Mouse (Mus musculus) forebrain, embryonic 13.5 days (tissue): ENCODE data around the gene Mboat7. TPM values are rescaled to one million over a fixed set of nuclear protein-coding genes. Genes with fewer than 3 reads are reported as not detected.
A peak's percentile ranks its signal among the peaks of the same experiment; 100 is the strongest.
"Not testable (repeated sequence)": the region's sequence is repeated elsewhere in the genome, so short reads cannot be mapped to it uniquely, and the experiment has no call there.

Experiments used
- ATAC-seq: fragments of 200-750 bp; cut with Nextera tagmentation; 2 replicates; pipeline ENCODE4 v1.8.0; 2017
- H3K27ac ChIP-seq: fragments of 300-500 bp; sonication (generic); 2 replicates; pipeline ENCODE4 v1.5.1; 2015; ENCODE audit warnings: inconsistent platforms, mild to moderate bottlenecking, moderate library complexity
- H3K27me3 ChIP-seq: fragments of 300-500 bp; sonication (generic); 2 replicates; pipeline ENCODE4 v1.6.1; 2015; ENCODE audit warnings: mild to moderate bottlenecking, inconsistent platforms
- H3K36me3 ChIP-seq: fragments of 300-500 bp; sonication (generic); 2 replicates; pipeline ENCODE4 v1.6.1; 2015; ENCODE audit warnings: mild to moderate bottlenecking, inconsistent platforms; ENCODE audit not compliant: poor library complexity, severe bottlenecking
- H3K4me1 ChIP-seq: fragments of 300-500 bp; sonication (generic); 2 replicates; pipeline ENCODE4 v1.6.1; 2015; ENCODE audit warnings: inconsistent platforms
- H3K4me2 ChIP-seq: fragments of 300-500 bp; sonication (generic); 2 replicates; pipeline ENCODE4 v1.6.1; 2015; ENCODE audit warnings: inconsistent platforms, mild to moderate bottlenecking, moderate library complexity
- H3K4me3 ChIP-seq: fragments of 300-500 bp; sonication (generic); 2 replicates; pipeline ENCODE4 v1.5.1; 2015; ENCODE audit warnings: mild to moderate bottlenecking, inconsistent platforms
- H3K9ac ChIP-seq: fragments of 300-500 bp; sonication (generic); 2 replicates; pipeline ENCODE4 v1.6.1; 2015; ENCODE audit warnings: mild to moderate bottlenecking, inconsistent platforms
- H3K9me3 ChIP-seq: fragments of 300-500 bp; sonication (generic); replicated peaks from 2 replicates; pipeline ENCODE4 v1.6.1; 2016; ENCODE audit warnings: inconsistent platforms
- WGBS: fragments of 180-500 bp; shearing (Covaris S2); methylation state at CpG from one replicate; pipeline ENCODE4 v1.1.7; 2015; 5-methylcytosine and 5-hydroxymethylcytosine counted together
- polyA plus RNA-seq: library from polyadenylated mRNA; unstranded; fragments of >200 nt; fragmentation: Nextera tagmentation; extraction: Ambion mirVana; gene quantifications from 2 replicates; pipeline ENCODE4 v1.2.1, GENCODE M21; 2015

The Mboat7 gene
- polyA plus RNA-seq, 1 experiment from 2014 or later = 36.2 TPM

DNA sequence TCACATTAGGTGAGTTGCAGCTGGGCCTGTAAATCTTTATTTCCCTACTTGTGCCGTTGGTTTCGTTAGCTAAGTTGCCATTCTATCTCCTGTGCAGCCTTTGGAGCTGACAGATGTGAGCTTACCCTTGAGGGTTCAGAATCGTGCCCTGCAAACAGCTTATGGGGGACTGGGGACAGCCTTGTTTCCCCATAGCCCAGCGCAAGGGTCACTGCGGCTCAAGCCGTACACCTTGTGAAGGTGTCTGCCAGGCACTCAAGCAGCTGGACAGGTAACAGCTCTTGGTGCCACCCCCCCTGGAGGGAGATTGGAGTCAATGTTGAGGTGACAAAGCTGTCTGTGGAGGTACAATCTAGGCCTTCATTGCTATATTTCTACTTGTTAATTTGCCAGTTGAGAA, 12.6 kb upstream of the Mboat7 start:
- H3K9me3 ChIP-seq = no peaks in the 10 kb centered on the region
- H3K27ac ChIP-seq = no peak overlapping the region
- peaks cover 22% of the 10 kb centered on the region for H3K4me1 ChIP-seq
- WGBS = 42% methylated on average over 6 of the region's 6 CpGs
- H3K9ac ChIP-seq = peak overlapping the region; percentile 91
- peak overlapping the region; percentile 96 for H3K4me2 ChIP-seq
- no peaks in the 10 kb centered on the region for H3K27me3 ChIP-seq
- peaks cover 36% of the 10 kb centered on the region for H3K36me3 ChIP-seq
- peak overlapping the region; percentile 87 for H3K4me3 ChIP-seq
- no peak for ATAC-seq

DNA sequence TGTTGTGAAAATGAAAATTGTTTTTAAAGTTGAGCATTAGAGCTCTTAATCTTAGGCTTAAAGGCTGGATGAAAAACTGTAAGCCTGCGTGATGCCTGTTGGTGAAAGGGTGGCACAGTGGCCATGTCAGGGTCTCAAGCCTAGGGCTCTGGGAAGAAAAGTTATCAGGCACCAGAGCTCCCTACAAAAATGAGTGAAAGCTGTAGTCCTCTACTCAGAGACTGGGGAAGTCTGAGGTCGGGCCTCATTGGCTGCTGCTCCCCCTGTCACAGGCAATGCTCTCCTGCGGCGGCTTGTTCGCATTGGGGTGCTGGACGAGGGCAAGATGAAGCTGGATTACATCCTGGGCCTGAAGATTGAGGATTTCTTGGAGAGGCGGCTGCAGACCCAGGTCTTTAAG, 12.1 kb upstream of the Mboat7 start:
- peak overlapping the region; percentile 87 for H3K4me3 ChIP-seq
- peaks cover 22% of the 10 kb centered on the region for H3K4me1 ChIP-seq
- not testable (repeated sequence) for H3K27me3 ChIP-seq, ATAC-seq, H3K9me3 ChIP-seq
- peak overlapping the region; percentile 91 for H3K9ac ChIP-seq
- H3K4me2 ChIP-seq = peak overlapping the region; percentile 96
- H3K36me3 ChIP-seq = peaks cover 40% of the 10 kb centered on the region
- 0 out of 2 replicates have a peak overlapping the region, but pooled peaks have one; percentile 25 for H3K27ac ChIP-seq
- WGBS = 2% methylated on average over 7 of the region's 7 CpGs

- peaks cover 22% of the 10 kb centered on the region for H3K4me1 ChIP-seq
- peak overlapping the region; percentile 96 for H3K4me2 ChIP-seq
- H3K9me3 ChIP-seq = no peaks in the 10 kb centered on the region
- peak; percentile 60 for ATAC-seq
- H3K4me3 ChIP-seq = peak overlapping the region; percentile 87
- under 1% methylated on average over 20 of the region's 20 CpGs for WGBS
- no peaks in the 10 kb centered on the region for H3K27me3 ChIP-seq
- peak overlapping the region; percentile 90 for H3K27ac ChIP-seq
- H3K36me3 ChIP-seq = peaks cover 50% of the 10 kb centered on the region
- peak overlapping the region; percentile 91 for H3K9ac ChIP-seq
Observed at GRCm38 (mm10) chr7:3704475-3704874, 11.2 kb upstream of the Mboat7 start.

DNA sequence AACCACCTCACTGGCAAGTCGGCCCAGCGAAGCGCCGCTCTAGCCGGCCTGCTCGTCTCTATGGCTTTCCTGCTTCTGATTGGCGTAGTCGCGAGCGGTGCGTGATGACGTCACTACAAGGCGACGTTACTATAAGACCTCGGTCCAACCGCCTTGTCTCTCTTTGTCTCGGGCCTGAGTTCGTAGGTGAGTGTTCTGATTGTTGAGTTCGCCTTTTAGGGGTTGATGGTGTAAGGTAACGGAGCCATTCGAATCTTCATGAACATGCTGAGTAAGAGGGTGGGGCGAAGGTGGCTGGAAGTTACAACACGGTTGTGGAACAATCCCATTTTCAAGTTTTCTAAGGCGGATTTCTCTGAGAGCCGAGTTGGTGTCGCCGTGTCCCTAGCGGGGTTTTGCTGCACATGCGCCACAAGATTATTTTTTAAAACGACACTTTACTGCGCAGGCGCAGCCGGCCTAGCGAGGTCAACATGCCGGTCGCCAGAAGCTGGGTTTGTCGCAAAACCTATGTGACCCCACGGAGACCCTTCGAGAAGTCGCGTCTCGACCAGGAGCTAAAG, 10.6 kb upstream of the Mboat7 start, which contains the start of gene Rps9:
Gene Rps9 (plus strand): TSS at position 115 of the 563 bp plus-strand sequence.
- Histone ChIP-seq H3K27me3 (no peaks in the 10 kb centered on the region), H3K9me3 (no peaks in the 10 kb centered on the region), H3K4me1 (peaks cover 22% of the 10 kb centered on the region), H3K9ac (peak within 1 kb of the TSS; percentile 91), H3K4me3 (peak within 1 kb of the TSS; percentile 87), H3K27ac (peak within 1 kb of the TSS; percentile 90), H3K36me3 (peaks cover 55% of the 10 kb centered on the region), H3K4me2 (peak within 1 kb of the TSS; percentile 96)
- 1% methylated on average over 42 of the region's 42 CpGs for WGBS
- peak; percentile 96 for ATAC-seq

GRCm38 (mm10) chr7:3703148-3703878, 10.0 kb upstream of the Mboat7 start:
- peaks cover 62% of the 10 kb centered on the region for H3K36me3 ChIP-seq
- peaks cover 22% of the 10 kb centered on the region for H3K4me1 ChIP-seq
- H3K27ac ChIP-seq = peak overlapping the region; percentile 90
- peak overlapping the region; percentile 91 for H3K9ac ChIP-seq
- H3K9me3 ChIP-seq = no peaks in the 10 kb centered on the region
- peak overlapping the region; percentile 87 for H3K4me3 ChIP-seq
- H3K27me3 ChIP-seq = no peaks in the 10 kb centered on the region
- ATAC-seq = peak; percentile 43
- peak overlapping the region; percentile 59 for H3K4me2 ChIP-seq
- WGBS = 23% methylated on average over 6 of the region's 6 CpGs

- H3K4me1 ChIP-seq = peaks cover 13% of the 10 kb centered on the region
- ATAC-seq = no peak
- no peak overlapping the region for H3K4me3 ChIP-seq
- no peak overlapping the region for H3K4me2 ChIP-seq
- no peak overlapping the region for H3K9ac ChIP-seq
- H3K27ac ChIP-seq = no peak overlapping the region
- no peaks in the 10 kb centered on the region for H3K9me3 ChIP-seq
- H3K27me3 ChIP-seq = no peaks in the 10 kb centered on the region
- WGBS = 98% methylated on average over 6 of the region's 6 CpGs
- peaks cover 52% of the 10 kb centered on the region for H3K36me3 ChIP-seq
Observed at GRCm38 (mm10) chr7:3698471-3698870, 5.1 kb upstream of the Mboat7 start.

DNA sequence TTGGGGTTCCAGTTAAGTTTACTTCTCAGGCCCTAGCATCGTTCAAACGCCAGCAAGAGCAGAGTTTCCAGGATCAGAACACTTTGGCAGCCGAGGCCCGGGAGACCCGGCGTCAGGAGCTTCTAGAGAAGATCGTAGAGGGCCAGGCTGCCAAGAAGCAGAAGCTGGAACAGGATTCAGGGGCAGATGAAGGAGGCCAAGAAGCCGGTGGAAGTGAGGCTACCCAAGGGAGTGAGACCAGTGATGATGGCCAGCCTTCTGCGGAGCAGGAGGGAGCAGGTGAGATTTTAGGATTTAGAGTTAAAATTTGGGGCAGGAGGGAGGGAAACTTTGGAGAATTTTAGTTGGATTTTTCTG, 1.6 kb upstream of the Mboat7 start:
- Histone ChIP-seq H3K36me3 (peaks cover 36% of the 10 kb centered on the region), H3K4me3 (peak overlapping the region; percentile 75), H3K4me1 (peaks cover 26% of the 10 kb centered on the region), H3K9ac (peak overlapping the region; percentile 91), H3K27ac (peak overlapping the region; percentile 68; the same call in 1 of the 2 replicates), H3K4me2 (peak overlapping the region; percentile 84)
- H3K9me3 ChIP-seq, H3K27me3 ChIP-seq, ATAC-seq: not testable (repeated sequence)
- WGBS = 6% methylated on average over 9 of the region's 9 CpGs

GRCm38 (mm10) chr7:3694076-3694948, 989 bp upstream of the Mboat7 start:
- peaks cover 26% of the 10 kb centered on the region for H3K4me1 ChIP-seq
- H3K9me3 ChIP-seq = no peaks in the 10 kb centered on the region
- ATAC-seq = peak; percentile 37
- H3K36me3 ChIP-seq = peaks cover 30% of the 10 kb centered on the region
- H3K27me3 ChIP-seq = no peaks in the 10 kb centered on the region
- peak overlapping the region; percentile 91 for H3K9ac ChIP-seq
- H3K4me2 ChIP-seq = peak overlapping the region; percentile 84
- under 1% methylated on average over 31 of the region's 55 CpGs for WGBS
- peak overlapping the region; percentile 89 for H3K27ac ChIP-seq
- peak overlapping the region; percentile 75 for H3K4me3 ChIP-seq

- peak overlapping the region; percentile 84 for H3K4me2 ChIP-seq
- peak overlapping the region; percentile 75 for H3K4me3 ChIP-seq
- H3K27me3 ChIP-seq = no peaks in the 10 kb centered on the region
- peak overlapping the region; percentile 91 for H3K9ac ChIP-seq
- peak overlapping the region; percentile 89 for H3K27ac ChIP-seq
- under 1% methylated on average over 18 of the region's 18 CpGs for WGBS
- ATAC-seq = no peak
- peaks cover 26% of the 10 kb centered on the region for H3K4me1 ChIP-seq
- H3K36me3 ChIP-seq = peaks cover 24% of the 10 kb centered on the region
- no peaks in the 10 kb centered on the region for H3K9me3 ChIP-seq
Observed at GRCm38 (mm10) chr7:3693809-3694075, 419 bp upstream of the Mboat7 start.

- H3K4me2 ChIP-seq = peak within 1 kb of the TSS; percentile 84
- peak within 1 kb of the TSS; percentile 75 for H3K4me3 ChIP-seq
- H3K9me3 ChIP-seq = no peaks in the 10 kb centered on the region
- H3K27me3 ChIP-seq = no peaks in the 10 kb centered on the region
- under 1% methylated on average over 49 of the region's 49 CpGs for WGBS
- H3K27ac ChIP-seq = peak within 1 kb of the TSS; percentile 89
- H3K9ac ChIP-seq = peak within 1 kb of the TSS; percentile 91
- H3K4me1 ChIP-seq = peaks cover 26% of the 10 kb centered on the region
- peak; percentile 0; the same call in 1 of the 2 replicates for ATAC-seq
- H3K36me3 ChIP-seq = peaks cover 22% of the 10 kb centered on the region
Observed at GRCm38 (mm10) chr7:3692382-3692986, 839 bp downstream of the Mboat7 start, which contains the start of gene Tsen34. Gene Tsen34, plus strand, starts transcription at chr7:3692863.

GRCm38 (mm10) chr7:3691919-3692318, 1.4 kb downstream of the Mboat7 start:
- no peaks in the 10 kb centered on the region for H3K9me3 ChIP-seq
- H3K27ac ChIP-seq = no peak overlapping the region; the same call in 1 of the 2 replicates
- 44% methylated on average over 3 of the region's 3 CpGs for WGBS
- H3K4me2 ChIP-seq = peak overlapping the region; percentile 84
- H3K36me3 ChIP-seq = peaks cover 22% of the 10 kb centered on the region; the same call in 1 of the 2 replicates
- no peaks in the 10 kb centered on the region for H3K27me3 ChIP-seq
- no peak for ATAC-seq
- H3K4me3 ChIP-seq = peak overlapping the region; percentile 75
- H3K9ac ChIP-seq = peak overlapping the region; percentile 91
- peaks cover 26% of the 10 kb centered on the region for H3K4me1 ChIP-seq
